Mouse (Mus musculus) bone marrow macrophage, adult 2 months (primary cell): ENCODE measurements at regions not wholly inside any gene's neighbourhood (a gene's known extent, or its start where the extent isn't known, plus 50 kb on each side); places are given as distances from the start of the nearest gene placed in this dataset.

Experiments
- CTCF ChIP-seq: IDR thresholded peaks from 2 replicates; pipeline ENCODE4 v1.5.1; 2012; ENCODE audit warnings: low read depth, mild to moderate bottlenecking, low read length, moderate library complexity
- POLR2A ChIP-seq: IDR thresholded peaks from 2 replicates; pipeline ENCODE4 v1.6.1; 2012; ENCODE audit warnings: mild to moderate bottlenecking, low read depth, low read length, borderline replicate concordance

DNA sequence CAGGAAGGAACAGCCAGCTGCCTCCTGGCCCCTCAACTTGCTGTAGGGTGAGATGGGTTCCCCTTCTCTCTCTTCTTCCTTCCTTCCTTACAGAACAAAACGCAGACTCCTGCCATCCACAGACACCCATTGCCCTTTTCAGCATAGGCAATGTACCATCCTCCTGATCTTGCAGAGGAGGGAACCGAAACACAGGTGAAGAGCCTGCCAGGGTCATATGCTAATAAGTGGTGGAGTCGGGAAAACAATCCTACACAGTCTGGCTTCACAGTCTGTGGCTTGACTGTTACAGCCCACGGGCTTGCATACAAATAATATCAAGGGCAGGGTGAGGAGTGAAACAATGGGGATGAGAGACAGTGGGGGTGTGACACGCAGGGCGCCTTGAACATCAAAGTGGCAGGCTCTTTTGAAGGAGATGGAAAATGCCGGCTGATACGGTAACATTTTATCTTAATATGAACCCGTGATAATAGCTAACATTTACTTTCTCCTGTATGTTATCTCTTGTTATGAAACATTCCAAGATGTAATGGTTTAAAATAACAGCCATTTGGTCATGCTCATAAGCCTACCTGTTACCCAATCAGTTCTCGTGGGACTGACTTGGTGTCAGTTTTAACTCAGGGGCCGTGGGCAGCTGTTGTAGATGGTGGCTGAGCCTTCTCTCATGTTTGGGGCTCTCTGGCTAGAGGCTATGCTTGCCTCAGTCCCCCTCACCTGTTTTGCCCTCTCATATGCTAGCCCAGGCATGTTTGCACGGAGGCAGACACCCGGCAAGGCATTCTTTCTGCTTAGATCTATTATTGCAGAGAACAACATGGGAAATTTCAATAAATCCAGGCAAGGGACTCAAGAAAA is 169.4 kb upstream of the Runx1 start:
- no peak for TF ChIP-seq POLR2A
- TF ChIP-seq CTCF, result no peak
